Mouse (Mus musculus) forebrain, embryonic 11.5 days (tissue): ENCODE results near the gene Prtg. TPM values are rescaled to one million over a fixed set of nuclear protein-coding genes. Genes with fewer than 3 reads are reported as not detected.

Source experiments
- ATAC-seq: fragments of 200-750 bp; cut with Nextera tagmentation; replicated peaks from 2 replicates; pipeline ENCODE4 v1.8.0; 2017; ENCODE audit warnings: moderate TSS enrichment; ENCODE audit not compliant: low FRiP score
- DNase-seq: peaks from one replicate; pipeline ENCODE4 v3.0.0-alpha.2; 2017; ENCODE audit warnings: low spot score
- H3K27ac ChIP-seq: fragments of 300-500 bp; sonication (generic); 2 replicates; pipeline ENCODE4 v1.5.1; 2014; ENCODE audit warnings: low read depth, low read length
- H3K27me3 ChIP-seq: fragments of 300-500 bp; sonication (generic); 2 replicates; pipeline ENCODE4 v1.6.1; 2014; ENCODE audit warnings: mild to moderate bottlenecking, low read length, mixed read lengths; ENCODE audit not compliant: control insufficient read depth, insufficient read depth
- H3K36me3 ChIP-seq: fragments of 300-500 bp; sonication (generic); 2 replicates; pipeline ENCODE4 v1.6.1; 2014; ENCODE audit warnings: mild to moderate bottlenecking, low read length, moderate library complexity, mixed read lengths; ENCODE audit not compliant: control insufficient read depth, insufficient read depth
- H3K4me1 ChIP-seq: fragments of 300-500 bp; sonication (generic); replicated peaks from 2 replicates; pipeline ENCODE4 v1.6.1; 2014; ENCODE audit warnings: low read length, mixed read lengths; ENCODE audit not compliant: control insufficient read depth, insufficient read depth
- H3K4me2 ChIP-seq: fragments of 300-500 bp; sonication (generic); 2 replicates; pipeline ENCODE4 v1.6.1; 2014; ENCODE audit warnings: low read depth, mild to moderate bottlenecking, low read length, moderate library complexity, mixed read lengths; ENCODE audit not compliant: severe bottlenecking
- H3K4me3 ChIP-seq: fragments of 300-500 bp; sonication (generic); 2 replicates; pipeline ENCODE4 v1.5.1; 2014; ENCODE audit warnings: low read depth, low read length
- H3K9ac ChIP-seq: fragments of 300-500 bp; sonication (generic); 2 replicates; pipeline ENCODE4 v1.6.1; 2014; ENCODE audit warnings: low read length
- H3K9me3 ChIP-seq: fragments of 300-500 bp; sonication (generic); 2 replicates; pipeline ENCODE4 v1.6.1; 2016; ENCODE audit warnings: low read length, mixed read lengths; ENCODE audit not compliant: control insufficient read depth
- WGBS: fragments of 180-500 bp; shearing (Covaris S2); extraction: QIAGEN DNeasy Blood & Tissue Kit; methylation state at CpG from one replicate; pipeline ENCODE4 v1.1.7; 2014; 5-methylcytosine and 5-hydroxymethylcytosine counted together
- polyA plus RNA-seq: library from polyadenylated mRNA; unstranded; fragments of >200 nt; fragmentation: Nextera tagmentation; extraction: Ambion mirVana; gene quantifications from 2 replicates; pipeline ENCODE4 v1.2.1, GENCODE M21; 2014

Gene Prtg
- polyA plus RNA-seq, 1 experiment from 2014 or later: 3.6 TPM

DNA sequence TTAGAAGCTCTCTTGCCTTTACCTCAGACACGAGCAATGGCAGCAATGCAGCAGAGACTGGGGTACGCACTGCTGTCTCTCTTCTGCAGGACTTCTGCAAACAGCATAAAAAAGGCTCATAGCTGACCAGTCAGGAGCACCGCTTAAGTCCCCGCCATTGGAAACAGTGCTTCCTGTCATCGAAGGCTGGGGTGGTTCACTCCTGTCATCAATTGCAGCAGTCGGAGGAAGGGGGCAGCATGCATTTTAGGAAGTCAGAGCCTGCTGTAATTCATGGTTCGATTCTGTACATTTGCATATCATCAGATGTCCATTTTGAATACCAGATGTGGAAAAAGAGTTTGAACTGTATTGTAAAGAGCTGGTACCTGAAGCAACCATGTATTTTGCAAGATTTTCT, 109.1 kb downstream of the Prtg start:
- no peaks in the 10 kb centered on the region for H3K27me3 ChIP-seq
- H3K4me2 ChIP-seq: no peak overlapping the region
- DNase-seq: no peak
- ATAC-seq: no peak
- no peak overlapping the region for H3K4me3 ChIP-seq
- no peak overlapping the region for H3K9ac ChIP-seq
- no peaks in the 10 kb centered on the region for H3K9me3 ChIP-seq
- H3K4me1 ChIP-seq: no peaks in the 10 kb centered on the region
- H3K27ac ChIP-seq: no peak overlapping the region
- no peaks in the 10 kb centered on the region for H3K36me3 ChIP-seq
- 79% methylated on average over 7 of the region's 7 CpGs for WGBS

DNA sequence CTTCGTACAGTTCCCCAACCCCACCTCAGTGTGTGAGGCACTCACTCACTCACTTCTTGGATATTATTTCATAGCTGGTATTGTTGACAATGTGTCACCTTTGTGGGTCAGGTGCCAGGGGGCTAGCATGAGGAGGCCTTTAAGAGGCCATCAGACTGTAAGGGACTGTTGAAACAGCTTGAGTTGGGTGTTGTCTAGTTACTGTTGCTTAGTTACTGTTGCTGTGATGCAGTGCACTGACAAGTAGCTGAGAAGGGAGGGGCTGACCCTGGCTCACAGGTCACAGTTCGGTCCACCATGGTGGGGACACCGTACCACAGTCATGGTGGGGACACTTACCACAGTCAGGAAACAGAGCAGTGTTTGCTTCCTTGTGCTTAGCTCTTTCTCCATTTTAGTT, 116.4 kb downstream of the Prtg start:
- Histone ChIP-seq H3K4me1 (peaks cover 4% of the 10 kb centered on the region; the same call in 1 of the 2 replicates), H3K4me2 (no peak overlapping the region), H3K4me3 (no peak overlapping the region), H3K9me3 (no peaks in the 10 kb centered on the region), H3K27me3 (peaks cover 3% of the 10 kb centered on the region; the same call in 1 of the 2 replicates), H3K36me3 (no peaks in the 10 kb centered on the region), H3K27ac (no peak overlapping the region), H3K9ac (no peak overlapping the region)
- DNase-seq (no peak), ATAC-seq (no peak)
- WGBS: 89% methylated on average over 3 of the region's 3 CpGs

DNA sequence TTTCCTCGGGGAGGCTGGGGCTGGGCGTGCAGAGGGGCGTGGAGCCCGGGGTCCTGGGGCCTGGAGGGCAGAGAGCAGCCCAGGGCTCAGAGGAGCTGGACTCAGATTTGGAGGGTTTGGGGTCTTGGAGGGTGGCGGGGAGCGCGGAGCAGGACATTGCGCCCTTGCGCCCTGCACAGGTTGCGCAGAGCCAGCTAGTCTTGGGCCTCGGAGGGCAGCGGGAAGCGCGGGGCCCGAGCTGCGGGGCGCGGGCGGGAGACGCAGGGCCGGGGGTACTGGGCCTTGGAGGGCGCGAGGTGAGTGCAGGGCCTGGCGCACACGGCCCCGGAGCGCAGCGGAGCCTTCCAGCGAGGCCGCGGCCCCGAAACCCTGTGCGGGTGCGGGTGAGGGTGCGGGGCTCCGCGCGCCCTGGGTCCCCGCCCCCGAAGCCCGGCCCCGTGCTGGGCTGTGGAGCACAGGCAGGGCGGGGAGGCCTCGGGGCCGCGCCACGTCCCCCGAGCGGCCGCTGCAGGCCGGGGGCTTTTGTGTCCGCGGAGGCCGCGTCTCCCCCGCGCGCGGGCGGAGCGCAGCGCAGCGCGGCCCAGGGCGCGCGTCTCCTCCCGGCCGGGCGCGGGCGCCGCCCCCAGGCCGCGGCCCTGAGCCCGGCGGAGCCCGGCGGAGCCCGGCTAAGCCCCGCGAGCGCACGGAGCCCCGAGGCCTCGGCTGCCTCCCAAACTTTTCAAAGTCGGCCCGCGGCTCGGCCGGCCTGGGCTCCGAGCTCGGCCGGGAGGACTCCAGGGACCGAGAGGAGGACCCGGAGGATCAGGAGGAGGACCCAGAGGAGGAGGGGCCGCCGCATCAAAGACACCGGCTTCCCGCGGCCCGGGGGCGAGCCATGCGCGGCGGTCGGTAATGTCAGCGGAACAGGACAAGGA, 118.6 kb downstream of the Prtg start, which contains the start of gene Pygo1:
TSS of gene Pygo1 (plus strand) at position 625 of the 914 bp plus-strand sequence.
- Histone ChIP-seq H3K4me2 (peak within 1 kb of the TSS; percentile 96), H3K36me3 (no peaks in the 10 kb centered on the region), H3K9ac (peak within 1 kb of the TSS; percentile 83), H3K4me1 (peaks cover 4% of the 10 kb centered on the region; the same call in 1 of the 2 replicates), H3K4me3 (peak within 1 kb of the TSS; percentile 65), H3K9me3 (no peaks in the 10 kb centered on the region), H3K27me3 (peaks cover 3% of the 10 kb centered on the region; the same call in 1 of the 2 replicates), H3K27ac (peak within 1 kb of the TSS; percentile 68)
- DNase-seq (peak; percentile 82), ATAC-seq (peak; percentile 84)
- under 1% methylated on average over 96 of the region's 108 CpGs for WGBS

DNA sequence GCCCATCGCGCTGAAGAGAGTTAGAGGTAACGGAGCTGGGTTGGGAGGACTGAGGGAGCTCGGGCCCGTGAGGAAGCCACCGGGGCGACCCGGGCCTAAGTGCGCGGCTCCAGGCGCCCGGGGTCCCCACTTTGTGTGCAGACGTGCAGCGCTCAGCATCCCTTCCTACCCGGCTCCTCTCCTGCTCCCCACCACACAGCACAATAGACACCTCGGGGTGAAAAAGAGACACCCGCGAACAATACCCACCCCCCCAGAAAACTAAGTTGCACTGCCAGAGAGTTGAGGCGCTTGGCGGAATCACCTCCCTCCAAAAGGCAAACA, 119.2 kb downstream of the Prtg start:
- peak overlapping the region; percentile 96 for H3K4me2 ChIP-seq
- peak overlapping the region; percentile 68 for H3K27ac ChIP-seq
- ATAC-seq (peak; percentile 70), DNase-seq (no peak)
- peak overlapping the region; percentile 83 for H3K9ac ChIP-seq
- peak overlapping the region; percentile 65 for H3K4me3 ChIP-seq
- peaks cover 3% of the 10 kb centered on the region; the same call in 1 of the 2 replicates for H3K27me3 ChIP-seq
- H3K9me3 ChIP-seq: no peaks in the 10 kb centered on the region
- WGBS: 3% methylated on average over 12 of the region's 20 CpGs
- peaks cover 4% of the 10 kb centered on the region; the same call in 1 of the 2 replicates for H3K4me1 ChIP-seq
- no peaks in the 10 kb centered on the region for H3K36me3 ChIP-seq

DNA sequence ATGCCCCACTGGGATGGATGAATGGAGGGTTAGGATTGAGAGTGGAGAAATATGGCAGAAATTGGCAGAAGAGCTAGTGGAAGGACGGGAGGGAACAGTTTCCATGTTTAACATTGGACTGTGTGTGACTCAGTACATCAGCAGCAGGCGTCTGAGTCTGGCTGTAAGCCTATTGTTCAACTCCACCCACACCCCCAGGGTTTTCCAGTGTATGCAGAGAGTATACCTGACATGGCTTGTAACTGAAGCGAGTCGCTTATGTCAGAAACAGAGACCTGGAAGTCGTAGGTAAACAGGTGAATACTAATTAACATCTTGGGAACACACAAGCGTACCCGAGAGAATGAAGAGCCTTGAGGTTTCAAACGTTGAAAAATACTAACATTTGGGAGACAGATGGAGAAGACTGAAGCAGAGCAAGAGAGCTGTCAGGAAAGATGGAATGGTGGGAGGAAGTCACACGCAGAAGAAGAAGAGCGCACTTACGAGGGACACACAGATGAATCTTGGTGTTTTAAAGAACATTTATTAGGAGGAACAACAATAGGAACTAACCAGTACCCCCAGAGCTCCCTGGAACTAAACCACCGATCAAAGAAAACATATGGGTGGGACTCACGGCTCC, 124.6 kb downstream of the Prtg start:
- 85% methylated on average over 13 of the region's 13 CpGs for WGBS

DNA sequence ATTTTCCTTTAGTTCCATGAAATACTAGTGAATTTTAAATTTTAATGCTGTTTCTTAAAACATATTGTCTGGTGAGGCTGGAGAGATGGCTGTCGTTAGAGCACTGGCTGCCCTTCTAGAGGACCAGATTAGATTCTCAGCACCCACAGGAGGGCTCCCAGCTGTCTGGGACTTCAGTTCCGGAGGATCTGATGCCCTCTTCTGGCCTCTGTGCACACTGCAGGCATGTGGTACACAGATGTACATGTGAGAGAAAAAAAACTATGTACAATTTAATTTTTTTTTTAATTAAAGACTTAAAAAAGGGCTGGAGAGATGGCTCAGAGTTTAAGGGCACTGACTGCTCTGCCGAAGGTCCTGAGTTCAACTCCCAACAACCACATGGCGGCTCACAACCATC, 128.6 kb downstream of the Prtg start:
- Histone ChIP-seq H3K9me3 (no peaks in the 10 kb centered on the region), H3K4me1 (no peaks in the 10 kb centered on the region), H3K4me2 (no peak overlapping the region), H3K9ac (no peak overlapping the region), H3K27ac (no peak overlapping the region), H3K4me3 (no peak overlapping the region), H3K36me3 (no peaks in the 10 kb centered on the region; the same call in 1 of the 2 replicates), H3K27me3 (no peaks in the 10 kb centered on the region)
- ATAC-seq (no peak), DNase-seq (no peak)
- WGBS: 87% methylated on average over 4 of the region's 4 CpGs

More for the DNA sequence above, 124.6 kb downstream of the Prtg start:
- Histone ChIP-seq H3K4me3 (no peak overlapping the region), H3K4me1 (peaks cover 4% of the 10 kb centered on the region; the same call in 1 of the 2 replicates), H3K27ac (no peak overlapping the region), H3K27me3 (no peaks in the 10 kb centered on the region), H3K36me3 (no peaks in the 10 kb centered on the region; the same call in 1 of the 2 replicates), H3K4me2 (no peak overlapping the region), H3K9me3 (no peaks in the 10 kb centered on the region), H3K9ac (no peak overlapping the region)
- no peak for DNase-seq
- no peak for ATAC-seq

DNA sequence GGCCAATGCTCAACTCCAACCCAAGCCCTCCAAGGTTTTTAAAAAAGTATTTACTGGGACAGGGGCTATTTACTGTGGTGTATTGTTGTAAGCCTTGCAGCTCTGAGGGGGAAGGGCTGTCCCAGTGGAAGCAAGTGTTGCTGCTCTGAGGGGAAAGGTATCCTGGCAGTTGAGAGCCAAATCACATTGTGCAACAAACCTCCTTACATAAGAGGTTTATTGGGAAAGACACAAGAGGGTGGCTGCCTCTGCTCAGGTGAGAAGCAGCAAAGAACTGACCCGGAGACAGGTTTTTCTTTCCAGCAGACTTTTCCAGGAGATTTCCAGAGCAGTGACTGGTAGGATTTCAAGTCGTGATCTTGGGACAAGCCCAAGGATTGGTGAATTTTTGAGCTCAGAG, 129.6 kb downstream of the Prtg start:
- ATAC-seq (no peak), DNase-seq (no peak)
- no peaks in the 10 kb centered on the region for H3K9me3 ChIP-seq
- WGBS: 71% methylated on average over 2 of the region's 2 CpGs
- H3K36me3 ChIP-seq: no peaks in the 10 kb centered on the region; the same call in 1 of the 2 replicates
- no peaks in the 10 kb centered on the region for H3K27me3 ChIP-seq
- no peaks in the 10 kb centered on the region for H3K4me1 ChIP-seq
- H3K4me2 ChIP-seq: no peak overlapping the region
- no peak overlapping the region for H3K27ac ChIP-seq
- no peak overlapping the region for H3K9ac ChIP-seq
- no peak overlapping the region for H3K4me3 ChIP-seq

DNA sequence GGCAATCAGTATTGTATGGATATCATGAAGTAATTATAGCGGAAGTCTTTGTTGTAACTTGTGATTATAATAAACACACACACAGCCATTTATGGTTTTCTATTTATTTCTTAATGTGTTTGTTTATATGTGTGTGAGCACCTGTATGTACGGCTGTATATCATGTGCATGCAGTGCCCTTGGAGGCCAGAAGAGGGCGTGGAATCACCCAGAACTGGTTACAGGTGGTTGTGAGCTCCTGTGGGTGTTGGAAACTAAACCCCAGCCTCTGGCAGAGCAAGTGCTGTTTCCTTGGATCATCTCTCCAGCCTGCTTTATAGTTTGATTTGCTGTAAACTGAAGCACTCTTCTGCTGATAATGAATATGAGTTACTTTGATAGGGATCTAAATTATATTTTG, 136.8 kb downstream of the Prtg start:
- ATAC-seq: no peak
- DNase-seq: peak; percentile 46
- Histone ChIP-seq H3K27me3 (no peaks in the 10 kb centered on the region), H3K4me3 (no peak overlapping the region), H3K9me3 (no peaks in the 10 kb centered on the region; the same call in 1 of the 2 replicates), H3K4me1 (no peaks in the 10 kb centered on the region), H3K4me2 (no peak overlapping the region), H3K27ac (no peak overlapping the region), H3K9ac (no peak overlapping the region), H3K36me3 (peaks cover 11% of the 10 kb centered on the region; the same call in 1 of the 2 replicates)
- 61% methylated on average over 3 of the region's 3 CpGs for WGBS
